Mouse (Mus musculus): ENCODE results near the gene Slc10a6. TPM values are rescaled to one million over a fixed set of nuclear protein-coding genes. Genes with fewer than 3 reads are reported as not detected.

Gene Slc10a6
- polyA plus RNA-seq, 1 experiment from 2014 or later, result not detected

DNA sequence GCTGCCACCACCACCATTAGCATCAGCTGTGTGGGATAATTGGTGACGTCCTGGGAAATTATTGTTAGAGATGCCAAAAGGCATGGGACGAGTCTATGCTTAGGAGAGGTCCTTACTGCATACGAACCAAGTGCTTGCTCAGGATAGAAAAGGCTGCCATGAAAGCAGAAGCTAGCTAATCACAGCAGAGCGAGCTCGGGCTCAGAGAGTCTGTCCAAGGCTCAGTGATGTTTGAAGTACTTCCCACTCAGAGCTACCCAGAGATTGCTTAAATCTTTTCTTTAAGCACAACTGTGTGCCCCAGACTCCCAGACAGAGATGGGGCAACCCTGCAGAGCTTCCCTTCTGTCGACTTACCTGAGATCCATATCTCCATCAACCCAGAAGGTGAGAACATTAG is 704 bp downstream of the Slc10a6 start:
- H3K27ac ChIP-seq (ENCODE audit: low read length), result no peak overlapping the region
- no peak overlapping the region for H3K9ac ChIP-seq (replicated peaks; ENCODE audit: low read depth, low read length)
- H3K4me3 ChIP-seq (replicated peaks; ENCODE audit: low read length), result no peak overlapping the region
- WGBS, result 82% methylated on average over 6 of the region's 6 CpGs
- H3K4me1 ChIP-seq (replicated peaks; ENCODE audit: control insufficient read depth, insufficient read depth, low read length), result peaks cover 11% of the 10 kb centered on the region
- H3K36me3 ChIP-seq (ENCODE audit: control insufficient read depth, insufficient read depth), result no peaks in the 10 kb centered on the region
- H3K9me3 ChIP-seq (ENCODE audit: control insufficient read depth, low read length), result no peaks in the 10 kb centered on the region
- no peak for ATAC-seq
- no peak overlapping the region for H3K4me2 ChIP-seq (ENCODE audit: low read length)
- no peaks in the 10 kb centered on the region for H3K27me3 ChIP-seq (replicated peaks; ENCODE audit: control insufficient read depth, insufficient read depth, low read length)

DNA sequence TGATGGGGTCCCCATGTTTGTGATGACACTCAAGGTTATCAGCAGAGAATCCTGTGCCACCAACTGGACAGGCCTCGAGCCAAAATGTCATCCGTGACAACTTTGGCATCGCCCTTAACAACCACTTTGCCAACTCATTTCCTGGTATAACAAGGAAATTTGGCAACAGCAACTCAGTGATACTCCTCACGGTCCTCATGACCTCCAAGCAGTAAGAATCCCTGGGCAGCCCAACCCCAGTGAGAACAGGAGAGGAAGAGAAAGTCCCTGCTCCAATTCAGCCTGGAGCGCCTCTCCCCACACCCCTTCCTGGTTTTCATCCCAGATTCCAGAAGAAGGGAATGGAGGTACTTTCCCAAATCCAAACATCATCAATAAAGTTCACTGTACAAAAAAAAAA is 4.4 kb downstream of the Slc10a6 start:
- 93% methylated on average over 5 of the region's 5 CpGs for WGBS

DNA sequence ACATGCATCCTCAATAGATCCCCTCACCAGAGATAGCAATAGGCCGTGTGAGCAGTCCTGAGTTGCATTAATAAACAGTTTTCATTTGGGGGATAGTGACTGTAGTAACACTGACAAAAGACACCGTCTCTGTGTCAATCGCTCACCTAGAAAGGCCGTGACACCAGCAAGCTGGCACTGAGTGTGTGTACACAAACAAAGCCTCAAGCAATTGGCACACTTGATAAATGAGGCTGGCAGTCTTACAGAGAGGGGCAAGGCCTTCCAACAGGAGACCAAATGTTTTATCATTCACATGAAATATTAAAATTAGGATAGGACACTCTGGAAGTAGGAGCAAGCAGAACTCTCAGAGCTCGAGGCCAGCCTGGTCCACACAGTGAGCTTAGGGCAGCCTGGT is 6.9 kb downstream of the Slc10a6 start:
- Histone ChIP-seq H3K27ac (ENCODE audit: low read length) (no peak overlapping the region), H3K4me3 (replicated peaks; ENCODE audit: low read length) (no peak overlapping the region), H3K9ac (replicated peaks; ENCODE audit: low read depth, low read length) (no peak overlapping the region), H3K4me1 (replicated peaks; ENCODE audit: control insufficient read depth, insufficient read depth, low read length) (no peaks in the 10 kb centered on the region), H3K9me3 (ENCODE audit: control insufficient read depth, low read length) (no peaks in the 10 kb centered on the region), H3K4me2 (ENCODE audit: low read length) (no peak overlapping the region), H3K27me3 (replicated peaks; ENCODE audit: control insufficient read depth, insufficient read depth, low read length) (no peaks in the 10 kb centered on the region), H3K36me3 (ENCODE audit: control insufficient read depth, insufficient read depth) (no peaks in the 10 kb centered on the region)
- no peak for ATAC-seq
- WGBS, result 56% methylated on average over 5 of the region's 5 CpGs

More for the DNA sequence above, 4.4 kb downstream of the Slc10a6 start:
- H3K27ac ChIP-seq (ENCODE audit: low read length), result no peak overlapping the region
- no peak overlapping the region for H3K4me3 ChIP-seq (replicated peaks; ENCODE audit: low read length)
- ATAC-seq, result no peak
- no peak overlapping the region for H3K4me2 ChIP-seq (ENCODE audit: low read length)
- no peaks in the 10 kb centered on the region for H3K9me3 ChIP-seq (ENCODE audit: control insufficient read depth, low read length)
- peaks cover 8% of the 10 kb centered on the region for H3K4me1 ChIP-seq (replicated peaks; ENCODE audit: control insufficient read depth, insufficient read depth, low read length)
- H3K9ac ChIP-seq (replicated peaks; ENCODE audit: low read depth, low read length), result no peak overlapping the region
- no peaks in the 10 kb centered on the region for H3K27me3 ChIP-seq (replicated peaks; ENCODE audit: control insufficient read depth, insufficient read depth, low read length)
- no peaks in the 10 kb centered on the region for H3K36me3 ChIP-seq (ENCODE audit: control insufficient read depth, insufficient read depth)

DNA sequence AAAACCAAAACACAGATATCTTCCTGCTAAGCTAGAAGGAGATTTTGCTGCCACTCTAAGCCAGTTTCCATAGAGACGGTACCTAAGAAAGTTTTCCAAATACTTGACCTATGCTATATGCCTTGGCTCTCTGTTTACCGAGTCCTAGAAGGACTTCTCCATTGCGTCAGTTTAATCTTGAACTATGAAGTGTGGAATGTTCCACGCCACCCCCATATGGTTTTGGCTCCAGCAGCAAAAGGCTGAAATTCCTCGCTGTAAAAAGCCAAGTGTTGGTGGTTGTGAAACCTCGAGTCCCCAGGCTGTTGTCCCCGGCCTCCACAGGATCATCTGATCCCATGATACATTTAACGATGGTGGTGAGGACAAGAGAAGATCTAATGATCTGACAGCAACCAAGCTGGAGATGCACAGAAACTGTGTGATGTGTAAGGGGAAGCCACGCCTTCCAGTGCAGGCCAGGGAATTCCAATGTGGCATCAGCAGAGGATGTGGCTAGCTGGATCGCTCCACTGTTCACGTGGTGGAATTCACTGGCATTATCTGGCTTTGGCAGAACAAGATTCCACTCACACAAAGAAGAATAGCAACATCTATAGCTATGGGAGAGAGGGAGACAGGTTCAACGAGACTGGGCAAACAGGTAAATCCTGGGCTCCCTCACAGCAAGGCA is 8.8 kb downstream of the Slc10a6 start:
- 76% methylated on average over 12 of the region's 12 CpGs for WGBS
- no peaks in the 10 kb centered on the region for H3K27me3 ChIP-seq (replicated peaks; ENCODE audit: control insufficient read depth, insufficient read depth, low read length)
- H3K4me1 ChIP-seq (replicated peaks; ENCODE audit: control insufficient read depth, insufficient read depth, low read length), result no peaks in the 10 kb centered on the region
- no peaks in the 10 kb centered on the region for H3K36me3 ChIP-seq (ENCODE audit: control insufficient read depth, insufficient read depth)
- H3K4me3 ChIP-seq (replicated peaks; ENCODE audit: low read length), result no peak overlapping the region
- H3K4me2 ChIP-seq (ENCODE audit: low read length), result no peak overlapping the region
- no peak for ATAC-seq
- no peak overlapping the region for H3K27ac ChIP-seq (ENCODE audit: low read length)
- no peaks in the 10 kb centered on the region for H3K9me3 ChIP-seq (ENCODE audit: control insufficient read depth, low read length)
- no peak overlapping the region for H3K9ac ChIP-seq (replicated peaks; ENCODE audit: low read depth, low read length)

DNA sequence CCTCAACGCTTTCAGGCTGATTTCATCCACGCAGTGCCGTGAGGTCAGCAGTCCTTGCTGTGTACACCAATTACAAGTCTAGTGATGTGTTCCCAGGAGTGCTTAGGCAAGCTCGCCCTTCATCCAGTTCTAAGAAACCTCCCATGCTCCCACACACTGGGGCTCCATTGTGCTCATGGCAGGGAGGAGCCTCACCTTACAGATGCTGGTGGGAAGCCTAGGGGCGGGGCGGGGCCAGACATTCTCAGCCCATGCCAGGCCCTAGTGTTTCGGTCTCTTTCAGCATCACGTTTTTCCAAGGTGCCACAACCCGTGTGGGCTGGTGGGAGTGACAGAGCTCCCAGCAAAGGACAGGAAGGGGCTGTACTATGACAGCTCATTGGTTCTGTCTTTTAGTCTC is 12.0 kb downstream of the Slc10a6 start:
- Histone ChIP-seq H3K4me1 (replicated peaks; ENCODE audit: control insufficient read depth, insufficient read depth, low read length) (no peaks in the 10 kb centered on the region), H3K4me2 (ENCODE audit: low read length) (no peak overlapping the region), H3K27ac (ENCODE audit: low read length) (no peak overlapping the region), H3K36me3 (ENCODE audit: control insufficient read depth, insufficient read depth) (no peaks in the 10 kb centered on the region), H3K4me3 (replicated peaks; ENCODE audit: low read length) (no peak overlapping the region), H3K9ac (replicated peaks; ENCODE audit: low read depth, low read length) (no peak overlapping the region), H3K9me3 (ENCODE audit: control insufficient read depth, low read length) (no peaks in the 10 kb centered on the region), H3K27me3 (replicated peaks; ENCODE audit: control insufficient read depth, insufficient read depth, low read length) (no peaks in the 10 kb centered on the region)
- no peak for ATAC-seq
- WGBS, result 59% methylated on average over 9 of the region's 9 CpGs

DNA sequence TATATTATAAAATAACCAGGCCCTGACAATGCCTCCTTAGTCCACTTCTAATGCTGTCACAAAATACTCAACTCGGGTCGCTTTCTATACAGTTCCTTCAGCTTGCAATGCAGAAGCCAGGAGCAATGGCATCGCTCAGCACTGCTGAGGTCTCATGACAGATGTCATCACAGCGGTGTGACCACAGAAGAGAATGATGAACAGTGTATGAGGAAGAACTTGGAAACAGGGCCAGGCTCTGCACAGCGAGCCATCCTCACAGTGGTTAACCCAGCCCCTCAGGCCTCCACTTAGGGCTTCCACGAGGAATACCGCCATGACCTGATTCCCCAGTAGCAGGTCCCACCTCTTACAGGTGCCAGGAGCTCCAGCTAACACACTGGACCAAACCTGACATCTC is 14.8 kb downstream of the Slc10a6 start:
- Histone ChIP-seq H3K27ac (ENCODE audit: low read length) (no peak overlapping the region), H3K9ac (replicated peaks; ENCODE audit: low read depth, low read length) (no peak overlapping the region), H3K9me3 (ENCODE audit: control insufficient read depth, low read length) (no peaks in the 10 kb centered on the region), H3K4me2 (ENCODE audit: low read length) (no peak overlapping the region), H3K4me3 (replicated peaks; ENCODE audit: low read length) (no peak overlapping the region), H3K36me3 (ENCODE audit: control insufficient read depth, insufficient read depth) (no peaks in the 10 kb centered on the region), H3K4me1 (replicated peaks; ENCODE audit: control insufficient read depth, insufficient read depth, low read length) (no peaks in the 10 kb centered on the region), H3K27me3 (replicated peaks; ENCODE audit: control insufficient read depth, insufficient read depth, low read length) (no peaks in the 10 kb centered on the region)
- no peak for ATAC-seq
- 95% methylated on average over 7 of the region's 7 CpGs for WGBS

DNA sequence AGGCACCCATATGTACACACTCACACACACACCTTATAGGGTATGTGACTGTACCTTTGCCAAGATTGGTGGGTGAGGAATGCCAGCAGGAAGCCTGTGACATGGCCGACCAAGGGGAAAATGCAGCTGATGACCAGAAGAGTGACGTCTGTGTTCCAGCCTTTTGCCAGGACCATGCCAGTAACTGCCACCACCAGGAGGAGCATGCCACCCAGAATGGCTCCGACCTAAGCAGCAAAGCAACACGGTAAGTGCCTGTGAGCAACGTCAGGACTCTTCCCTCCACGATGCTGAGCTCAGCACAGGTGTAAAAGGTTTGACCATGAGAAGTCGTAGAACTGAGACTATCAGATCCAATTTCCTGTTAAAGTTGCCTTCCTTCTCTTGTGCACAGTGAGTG is 16.9 kb downstream of the Slc10a6 start:
- H3K36me3 ChIP-seq (ENCODE audit: control insufficient read depth, insufficient read depth), result no peaks in the 10 kb centered on the region
- H3K27me3 ChIP-seq (replicated peaks; ENCODE audit: control insufficient read depth, insufficient read depth, low read length), result no peaks in the 10 kb centered on the region
- no peak overlapping the region for H3K4me2 ChIP-seq (ENCODE audit: low read length)
- no peaks in the 10 kb centered on the region for H3K9me3 ChIP-seq (ENCODE audit: control insufficient read depth, low read length)
- no peak overlapping the region for H3K9ac ChIP-seq (replicated peaks; ENCODE audit: low read depth, low read length)
- 90% methylated on average over 7 of the region's 7 CpGs for WGBS
- no peak for ATAC-seq
- H3K27ac ChIP-seq (ENCODE audit: low read length), result no peak overlapping the region
- no peaks in the 10 kb centered on the region for H3K4me1 ChIP-seq (replicated peaks; ENCODE audit: control insufficient read depth, insufficient read depth, low read length)
- H3K4me3 ChIP-seq (replicated peaks; ENCODE audit: low read length), result no peak overlapping the region

DNA sequence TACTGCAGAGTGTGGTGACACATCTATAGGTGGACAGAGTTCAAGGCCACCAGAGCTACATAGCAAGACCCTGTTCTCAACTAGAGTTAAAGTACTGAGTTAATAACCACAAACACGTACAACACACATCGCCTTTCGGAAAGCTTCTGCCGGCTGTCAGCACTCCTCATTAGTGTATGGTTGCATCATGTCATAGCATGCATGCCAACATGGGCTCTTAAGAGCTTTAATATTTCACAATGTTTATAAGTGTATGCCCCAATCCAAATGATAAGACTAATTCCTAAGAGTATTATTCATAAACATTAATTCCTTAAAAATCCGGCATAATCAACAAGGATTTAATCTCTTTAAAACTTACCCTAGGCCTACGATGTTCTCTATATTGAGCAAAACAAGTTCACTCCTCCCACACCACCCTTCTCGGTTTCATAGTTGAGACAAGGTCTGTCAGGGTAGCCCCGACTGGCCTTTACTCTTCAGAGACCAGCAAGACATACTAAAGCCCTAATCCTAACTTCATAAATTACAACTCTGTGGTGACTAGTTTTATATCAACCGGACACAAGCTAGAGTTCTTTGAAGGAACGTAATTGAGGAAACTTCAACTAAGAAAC is 18.2 kb downstream of the Slc10a6 start:
- Histone ChIP-seq H3K9me3 (ENCODE audit: control insufficient read depth, low read length) (no peaks in the 10 kb centered on the region), H3K9ac (replicated peaks; ENCODE audit: low read depth, low read length) (no peak overlapping the region), H3K4me1 (replicated peaks; ENCODE audit: control insufficient read depth, insufficient read depth, low read length) (no peaks in the 10 kb centered on the region), H3K36me3 (ENCODE audit: control insufficient read depth, insufficient read depth) (no peaks in the 10 kb centered on the region), H3K27ac (ENCODE audit: low read length) (no peak overlapping the region), H3K4me3 (replicated peaks; ENCODE audit: low read length) (no peak overlapping the region), H3K4me2 (ENCODE audit: low read length) (no peak overlapping the region), H3K27me3 (replicated peaks; ENCODE audit: control insufficient read depth, insufficient read depth, low read length) (no peaks in the 10 kb centered on the region)
- ATAC-seq, result no peak
- 87% methylated on average over 10 of the region's 10 CpGs for WGBS

DNA sequence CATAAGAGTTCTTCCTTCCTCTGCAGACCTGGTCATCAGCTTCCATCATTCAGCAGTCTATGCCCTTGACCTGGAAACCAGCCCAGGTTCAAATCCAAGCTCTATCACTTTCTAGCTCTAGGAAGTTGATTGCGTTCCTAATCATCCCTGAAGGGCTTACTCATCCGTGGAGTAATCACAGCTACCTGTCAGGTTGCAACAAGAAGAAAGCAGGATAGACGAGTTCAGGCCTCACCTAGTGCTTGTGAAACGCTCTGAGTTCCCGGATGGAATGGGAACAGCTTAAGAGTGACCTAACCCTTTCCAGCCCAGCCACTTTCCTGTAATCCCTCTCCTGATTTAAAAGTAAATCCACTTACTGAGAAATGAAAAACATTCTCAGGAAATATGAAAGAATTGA is 19.1 kb downstream of the Slc10a6 start:
- Histone ChIP-seq H3K9ac (replicated peaks; ENCODE audit: low read depth, low read length) (no peak overlapping the region), H3K27ac (ENCODE audit: low read length) (no peak overlapping the region), H3K36me3 (ENCODE audit: control insufficient read depth, insufficient read depth) (no peaks in the 10 kb centered on the region), H3K4me3 (replicated peaks; ENCODE audit: low read length) (no peak overlapping the region), H3K4me1 (replicated peaks; ENCODE audit: control insufficient read depth, insufficient read depth, low read length) (no peaks in the 10 kb centered on the region), H3K27me3 (replicated peaks; ENCODE audit: control insufficient read depth, insufficient read depth, low read length) (no peaks in the 10 kb centered on the region), H3K9me3 (ENCODE audit: control insufficient read depth, low read length) (no peaks in the 10 kb centered on the region), H3K4me2 (ENCODE audit: low read length) (no peak overlapping the region)
- WGBS, result 71% methylated on average over 5 of the region's 5 CpGs
- no peak for ATAC-seq

DNA sequence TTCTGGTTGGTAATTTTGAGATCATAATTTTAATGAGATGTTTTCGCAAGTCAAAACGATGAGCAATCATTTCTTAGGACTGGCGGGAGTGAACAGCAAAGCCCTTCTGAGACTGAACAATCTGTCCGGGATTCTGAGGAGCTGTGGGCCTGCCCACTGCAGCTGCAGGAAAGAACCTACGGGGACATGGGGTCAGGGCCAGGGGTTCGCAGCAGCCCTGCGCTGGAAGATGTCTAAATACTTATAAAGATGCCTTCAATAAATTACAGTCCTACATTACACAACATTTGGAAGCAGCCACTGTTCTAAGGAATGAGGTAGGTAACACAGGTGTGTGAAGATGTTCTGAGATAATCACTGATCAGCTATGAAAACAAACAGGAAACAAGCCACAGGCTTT is 23.5 kb downstream of the Slc10a6 start:
- Histone ChIP-seq H3K4me2 (ENCODE audit: low read length) (no peak overlapping the region), H3K9ac (replicated peaks; ENCODE audit: low read depth, low read length) (no peak overlapping the region), H3K4me1 (replicated peaks; ENCODE audit: control insufficient read depth, insufficient read depth, low read length) (peaks cover 5% of the 10 kb centered on the region), H3K36me3 (ENCODE audit: control insufficient read depth, insufficient read depth) (no peaks in the 10 kb centered on the region), H3K9me3 (ENCODE audit: control insufficient read depth, low read length) (no peaks in the 10 kb centered on the region), H3K4me3 (replicated peaks; ENCODE audit: low read length) (no peak overlapping the region), H3K27ac (ENCODE audit: low read length) (no peak overlapping the region), H3K27me3 (replicated peaks; ENCODE audit: control insufficient read depth, insufficient read depth, low read length) (no peaks in the 10 kb centered on the region)
- 81% methylated on average over 7 of the region's 7 CpGs for WGBS
- ATAC-seq, result no peak
